Mouse (Mus musculus): ENCODE data around the gene Olfr877. TPM values are rescaled to one million over a fixed set of nuclear protein-coding genes. Genes with fewer than 3 reads are reported as not detected.

Olfr877 gene
- under 1 TPM in 1 of 2 experiments, not detected in 1; 0.43 TPM for total RNA-seq (2021)

- no peak for DNase-seq
Measured at GRCm38 (mm10) chr9:37853969-37854368, at the start of gene Olfr877. Olfr877 (plus strand) TSS chr9:37854269.

- DNase-seq: no peak
Measured at GRCm38 (mm10) chr9:37807235-37807634, 46.8 kb upstream of the Olfr877 start.

DNA sequence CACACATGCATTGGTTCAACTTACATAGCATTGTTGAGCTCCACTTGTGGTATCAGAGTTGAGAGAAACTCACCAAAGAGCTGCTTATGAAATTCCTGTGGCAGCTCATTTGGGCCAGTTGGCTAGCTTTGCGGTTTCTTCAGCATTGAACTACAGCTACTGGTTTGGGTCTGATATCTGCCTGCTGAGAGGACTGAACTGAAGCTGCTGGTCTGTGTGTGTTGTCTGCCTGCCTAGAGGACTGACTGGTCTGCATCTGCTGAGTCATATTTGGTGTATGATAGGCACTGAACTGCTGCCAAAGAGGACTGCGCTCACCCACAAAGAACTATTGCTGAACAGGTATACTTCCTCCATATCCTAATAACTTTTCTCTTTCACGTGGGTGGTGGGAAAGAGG, 45.6 kb upstream of the Olfr877 start:
- no peak for DNase-seq

GRCm38 (mm10) chr9:37808976-37809375, 45.1 kb upstream of the Olfr877 start:
- DNase-seq: no peak

- DNase-seq: peak in 1 of 2 experiments; percentile 1
Measured at GRCm38 (mm10) chr9:37814696-37815095, 39.4 kb upstream of the Olfr877 start.

DNA sequence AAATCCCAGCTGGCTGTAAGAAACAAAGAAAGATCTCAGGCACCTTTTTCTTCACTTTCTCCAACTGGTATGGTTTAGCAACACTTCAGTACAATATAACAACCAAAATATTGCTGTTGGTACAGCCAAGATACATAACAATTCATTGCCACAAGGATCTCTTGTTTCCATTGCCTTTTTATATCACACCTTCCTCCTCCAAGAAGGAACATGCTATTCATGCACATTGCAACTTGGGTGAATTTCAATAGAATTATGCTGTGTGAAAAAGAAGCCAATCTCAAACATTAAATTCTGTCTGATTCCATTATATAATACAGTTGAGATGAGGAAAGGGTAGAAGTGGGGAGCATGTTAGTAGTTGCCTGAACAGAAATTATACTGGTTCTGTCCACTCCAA, 24.2 kb upstream of the Olfr877 start:
- DNase-seq: no peak

DNA sequence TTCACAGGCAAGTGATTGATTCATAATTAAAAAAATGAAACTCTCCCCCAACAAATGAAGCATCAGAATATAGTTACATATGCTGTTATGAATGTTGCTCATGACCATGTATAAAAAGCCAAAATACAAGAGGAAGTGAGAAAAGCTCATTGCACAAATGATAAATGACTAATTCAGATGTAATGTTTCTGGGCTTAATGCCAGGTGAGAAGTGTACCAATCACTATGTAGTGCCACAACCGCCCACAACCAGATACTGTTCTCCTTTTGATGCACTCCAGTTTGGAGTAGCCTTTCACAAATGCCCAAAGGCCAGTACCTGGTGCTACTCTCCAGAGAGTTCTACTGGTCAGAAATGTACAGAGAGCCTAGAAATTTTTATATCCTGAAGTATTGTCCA, 20.7 kb upstream of the Olfr877 start:
- DNase-seq: peak in 1 of 2 experiments; percentile 11

GRCm38 (mm10) chr9:37849267-37849666, 4.8 kb upstream of the Olfr877 start:
- no peak for DNase-seq

GRCm38 (mm10) chr9:37863325-37863724, 9.3 kb downstream of the Olfr877 start:
- no peak for DNase-seq

DNA sequence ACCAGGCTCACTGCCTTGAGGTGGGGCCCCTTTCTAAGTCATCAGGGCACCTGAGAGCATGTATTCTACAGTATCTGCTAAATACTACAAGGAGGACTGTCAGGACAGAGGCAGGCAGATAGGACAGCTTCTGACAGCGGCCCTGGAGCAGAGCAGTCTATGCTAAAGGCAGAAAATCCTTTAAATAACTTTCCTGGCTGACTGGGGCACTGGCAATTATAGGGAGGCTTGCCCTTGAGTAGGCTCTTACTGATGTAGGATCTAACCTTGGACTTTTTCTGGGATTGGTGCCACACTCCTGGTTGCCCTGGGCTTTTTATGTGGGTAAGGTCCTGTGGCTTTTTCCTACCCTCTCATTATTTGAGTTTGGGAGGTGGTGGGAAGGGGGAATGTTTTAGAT, 16.2 kb downstream of the Olfr877 start:
- no peak for DNase-seq

DNA sequence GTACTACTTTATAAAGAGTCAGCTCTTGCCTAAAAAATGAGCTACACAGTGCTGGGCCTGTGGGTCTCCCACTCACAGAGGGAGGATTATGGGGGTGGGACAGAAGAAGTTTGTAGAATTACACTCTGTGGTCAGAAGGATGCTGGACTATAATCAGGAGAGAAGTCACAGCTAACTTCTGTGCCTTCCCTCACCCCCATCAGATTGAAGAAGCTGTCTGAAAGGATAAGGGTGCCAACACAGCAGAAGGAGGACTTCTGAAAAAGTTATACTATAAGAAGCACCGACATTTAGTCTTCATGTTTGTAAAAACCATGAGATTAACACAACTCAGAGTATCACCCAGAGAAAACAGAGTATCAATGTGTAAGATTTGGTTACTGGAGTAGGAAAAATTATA, 17.0 kb downstream of the Olfr877 start:
- DNase-seq: no peak

DNA sequence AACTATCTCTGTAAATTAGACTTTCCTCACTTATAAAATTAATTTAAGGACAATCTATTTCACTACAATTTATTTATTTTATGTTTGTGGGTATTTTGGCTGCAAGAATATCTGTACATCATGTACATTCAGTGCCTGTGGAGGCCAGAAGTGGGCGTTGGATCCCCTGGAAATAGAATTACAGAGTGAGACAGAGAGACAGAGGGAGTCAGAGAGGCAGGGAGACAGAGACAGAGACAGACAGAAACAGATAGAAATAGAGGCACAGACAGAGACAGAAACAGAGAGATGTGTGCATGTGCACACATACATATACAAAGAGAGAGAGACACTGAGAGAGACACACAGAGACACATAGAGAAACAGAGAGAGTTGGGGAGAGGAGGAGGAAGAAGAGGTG, 17.5 kb downstream of the Olfr877 start:
- DNase-seq: no peak

GRCm38 (mm10) chr9:37890960-37891359, 36.9 kb downstream of the Olfr877 start:
- peak in 1 of 2 experiments; percentile 1 for DNase-seq

GRCm38 (mm10) chr9:37896661-37897060, 42.6 kb downstream of the Olfr877 start, which contains the start of gene Olfr145:
Olfr145 (plus strand) TSS chr9:37896724.
- DNase-seq: no peak

DNA sequence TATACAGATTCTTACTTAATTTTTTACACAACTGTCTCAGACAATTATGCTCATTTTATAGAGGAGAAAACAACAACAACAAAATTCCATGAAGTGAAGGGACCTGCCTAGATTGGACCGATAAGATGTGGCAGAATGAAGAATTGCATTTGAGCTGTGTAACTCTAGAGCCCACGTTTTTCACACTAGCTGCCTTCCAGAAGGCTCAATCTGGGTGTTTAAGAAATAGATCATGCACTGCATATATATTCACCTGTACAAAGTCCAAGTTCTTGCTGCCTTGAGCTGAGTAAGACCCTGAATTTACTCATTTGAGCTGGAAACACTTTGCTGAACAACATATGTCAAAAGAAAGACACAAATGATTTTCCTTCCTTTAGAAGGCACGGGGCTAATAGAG, 51.5 kb downstream of the Olfr877 start:
- DNase-seq: no peak

Other genes starting within 250 kb of the Olfr877 start
- gene Spa17, start 240.5 kb upstream of the Olfr877 start, total RNA-seq (2021): 1 to 10 TPM; 1.5 to 2.4 TPM
- 10 to 100 TPM; 48.1 to 48.3 TPM for gene Tbrg1, start 197.0 kb upstream of the Olfr877 start, total RNA-seq (2021)
- gene Panx3, start 185.0 kb upstream of the Olfr877 start, total RNA-seq (2021): not detected
- gene Olfr160, start 138.0 kb upstream of the Olfr877 start, total RNA-seq (2021): not detected
- not detected for gene Olfr874, start 109.2 kb upstream of the Olfr877 start, total RNA-seq (2021)
- not detected for gene Olfr875, start 82.4 kb upstream of the Olfr877 start, total RNA-seq (2021)
- not detected for gene Olfr876, start 51.2 kb upstream of the Olfr877 start, total RNA-seq (2021)
- gene Olfr145, start 42.5 kb downstream of the Olfr877 start, total RNA-seq (2021): not detected
- gene Olfr878, start 63.6 kb downstream of the Olfr877 start, total RNA-seq (2021): not detected
- gene Olfr881, start 137.6 kb downstream of the Olfr877 start, total RNA-seq (2021): not detected
- gene Olfr883, start 171.5 kb downstream of the Olfr877 start, total RNA-seq (2021): not detected
- not detected for gene Olfr884, start 192.3 kb downstream of the Olfr877 start, total RNA-seq (2021)
- not detected for gene Olfr885, start 207.1 kb downstream of the Olfr877 start, total RNA-seq (2021)
- gene Olfr887, start 229.8 kb downstream of the Olfr877 start, total RNA-seq (2021): not detected

Measured in layer of hippocampus, postnatal 36 days (tissue).